Mouse (Mus musculus): Measurements from ENCODE around the gene Wdr4.
"Not testable (repeated sequence)": the region's sequence is repeated elsewhere in the genome, so short reads cannot be mapped to it uniquely, and the experiment has no call there.

DNA sequence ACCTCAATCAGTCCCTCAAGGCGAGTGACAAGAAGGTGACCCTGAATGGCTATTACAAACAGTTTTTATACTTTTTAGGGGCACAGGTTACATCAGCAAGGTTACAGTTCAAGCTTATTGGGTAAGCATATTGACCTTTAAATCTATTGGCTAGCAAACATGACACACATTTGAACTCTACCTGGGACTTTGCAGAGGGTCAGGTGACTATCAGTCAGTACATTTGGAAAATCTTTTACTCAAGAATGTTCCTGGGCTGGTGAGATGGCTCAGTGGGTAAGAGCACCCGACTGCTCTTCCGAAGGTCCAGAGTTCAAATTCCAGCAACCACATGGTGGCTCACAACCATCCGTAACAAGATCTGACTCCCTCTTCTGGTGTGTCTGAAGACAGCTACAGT, 12.6 kb upstream of the Wdr4 start:
- TF ChIP-seq CTCF (IDR thresholded peaks at IDR 0.05; ENCODE audit: low read depth, low read length); POLR2A (IDR thresholded peaks at IDR 0.05; ENCODE audit: borderline replicate concordance, low read depth, low read length): not testable (repeated sequence)
